Mouse (Mus musculus) left cerebral cortex, adult 18-20 months (tissue): ENCODE measurements at regions not wholly inside any gene's neighbourhood (a gene's known extent, or its start where the extent isn't known, plus 50 kb on each side); places are given as distances from the start of the nearest gene placed in this dataset.

Source experiments
- DNase-seq, 2 experiments: peaks; one replicate each; pipeline ENCODE4 v3.0.0; 2021 to 2022; ENCODE audit warnings: low spot score in 2 of 2, mixed read lengths in 1 of 2

- no peak for DNase-seq
Measured at GRCm38 (mm10) chr15:56604266-56604665, 873.2 kb downstream of the Slc22a22 start.

GRCm38 (mm10) chr15:56592656-56593055 is 884.8 kb downstream of the Slc22a22 start:
- no peak for DNase-seq

GRCm38 (mm10) chr15:56580745-56581515 is 896.5 kb downstream of the Slc22a22 start:
- DNase-seq, result no peak

GRCm38 (mm10) chr15:56563192-56563591 is 914.2 kb downstream of the Slc22a22 start:
- no peak for DNase-seq

DNA sequence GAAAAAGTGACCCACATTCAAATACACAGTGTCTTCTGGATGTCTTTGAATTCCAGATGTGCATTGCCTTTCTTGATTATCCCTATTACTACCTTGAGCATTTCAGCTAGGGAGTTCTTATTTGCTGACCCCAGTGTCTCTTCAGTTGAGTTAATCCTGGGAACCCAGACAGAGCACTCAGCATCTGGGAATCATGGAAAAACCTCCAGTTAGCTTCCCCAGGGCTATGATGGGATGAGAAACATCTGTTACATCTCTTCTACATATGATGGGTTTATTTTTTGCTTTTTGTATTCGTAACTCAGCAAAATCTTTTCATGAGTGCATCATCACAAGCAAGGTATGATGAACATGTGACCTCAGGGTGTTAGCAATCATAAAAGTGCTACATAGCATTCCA is 914.6 kb downstream of the Slc22a22 start:
- no peak for DNase-seq

- no peak for DNase-seq
Measured at GRCm38 (mm10) chr15:56562143-56562542, 915.3 kb downstream of the Slc22a22 start.

DNA sequence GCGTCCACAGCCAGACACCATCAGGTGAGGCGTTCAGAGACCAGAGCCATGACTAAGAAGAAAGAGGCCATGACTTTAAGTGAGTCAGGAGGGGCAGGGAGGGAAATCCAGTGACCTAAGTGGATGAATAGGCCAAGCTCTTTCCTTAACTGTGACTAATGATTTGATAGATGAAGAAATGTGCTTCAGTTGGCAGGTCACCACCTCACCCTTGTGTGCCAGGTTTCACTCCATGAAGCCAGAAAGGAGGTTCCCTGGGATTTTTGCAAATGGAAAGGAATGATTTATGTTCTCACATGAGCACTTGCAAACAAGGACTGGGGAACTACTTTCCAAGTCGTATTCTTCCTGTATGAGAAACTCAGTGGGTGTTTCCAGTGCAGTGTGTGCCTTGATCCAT is 923.0 kb downstream of the Slc22a22 start:
- DNase-seq, result no peak

GRCm38 (mm10) chr15:56553851-56554250 is 923.6 kb downstream of the Slc22a22 start:
- DNase-seq, result no peak

GRCm38 (mm10) chr15:56531529-56531928 is 945.9 kb downstream of the Slc22a22 start:
- no peak for DNase-seq

- no peak for DNase-seq
Measured at GRCm38 (mm10) chr15:56518379-56518778, 959.0 kb downstream of the Slc22a22 start.

DNA sequence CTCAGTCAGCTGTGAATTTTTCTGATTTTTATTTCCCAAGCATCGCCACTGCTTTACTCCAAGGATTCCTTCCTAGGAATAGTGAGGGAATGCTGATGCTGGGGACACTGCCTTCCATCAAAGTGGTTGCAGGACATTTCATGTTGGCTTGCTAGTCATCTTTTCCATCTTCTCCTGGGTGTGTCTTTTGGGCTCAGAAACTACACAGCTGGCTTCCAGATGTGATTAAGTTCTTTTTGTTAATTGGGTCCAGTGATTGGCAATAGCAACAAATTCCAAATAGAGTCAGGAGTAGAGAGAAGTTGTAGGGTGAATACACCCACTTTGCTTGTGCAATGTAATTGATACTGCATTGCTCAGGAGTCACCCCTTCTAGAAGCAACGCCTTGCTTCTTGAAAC is 961.3 kb downstream of the Slc22a22 start:
- DNase-seq, result no peak

GRCm38 (mm10) chr15:56498774-56499173 is 978.7 kb downstream of the Slc22a22 start:
- DNase-seq, result no peak

DNA sequence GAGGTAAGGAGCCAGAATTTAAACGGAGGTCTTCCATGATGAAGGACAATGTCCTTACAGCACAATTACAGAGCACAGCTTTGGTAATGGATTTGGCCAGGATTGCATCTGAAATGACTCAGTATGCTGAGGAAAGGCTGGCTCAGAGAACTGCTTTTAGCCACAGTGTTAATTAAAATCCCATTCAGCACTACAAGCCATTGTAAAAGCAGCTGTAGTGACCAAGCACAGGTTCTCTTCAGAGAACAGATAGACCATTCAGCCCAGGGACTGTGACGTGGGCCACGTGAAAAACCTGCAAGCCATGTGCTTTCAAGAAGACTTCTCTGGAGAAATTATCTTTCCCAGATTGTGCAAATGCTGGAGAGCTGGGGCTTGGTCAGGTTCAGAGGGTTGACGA is 979.7 kb downstream of the Slc22a22 start:
- no peak for DNase-seq

DNA sequence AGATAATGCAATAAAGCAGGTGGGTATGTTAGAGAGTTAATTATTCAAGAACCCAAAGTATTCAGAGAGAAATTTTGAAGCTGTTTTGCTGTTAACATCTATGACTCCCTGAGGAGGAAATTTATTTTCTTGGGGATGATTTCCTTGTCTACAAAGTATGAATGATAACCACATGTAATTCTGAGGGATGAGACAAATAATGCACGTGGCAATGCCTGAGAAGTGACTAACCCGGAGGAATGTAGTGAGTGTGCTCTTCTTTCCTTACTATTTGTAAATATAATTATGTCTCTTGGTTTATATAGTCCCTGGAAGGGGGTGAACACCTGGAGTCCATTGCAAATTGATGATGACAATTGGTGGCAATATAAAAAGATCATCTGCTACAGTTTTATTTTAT is 981.1 kb downstream of the Slc22a22 start:
- DNase-seq, result no peak

DNA sequence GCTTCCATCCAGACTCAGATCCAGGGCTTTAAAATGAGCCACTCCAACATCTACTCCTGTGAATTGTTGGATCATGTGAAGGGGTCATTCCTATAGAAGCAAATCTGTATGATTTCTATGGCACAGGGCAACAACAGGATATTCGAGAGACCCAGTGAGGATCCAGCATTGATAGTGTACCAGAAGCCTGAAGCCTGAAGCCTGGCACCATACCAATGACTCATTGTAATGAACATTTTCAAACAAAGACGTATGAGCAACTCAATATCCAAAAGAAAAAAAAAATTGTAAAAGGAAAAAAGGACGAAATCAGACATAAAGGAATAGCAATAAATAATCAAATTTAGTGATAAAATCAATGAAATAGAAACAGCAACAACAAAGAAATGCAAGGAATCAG is 991.5 kb downstream of the Slc22a22 start:
- DNase-seq, result no peak

DNA sequence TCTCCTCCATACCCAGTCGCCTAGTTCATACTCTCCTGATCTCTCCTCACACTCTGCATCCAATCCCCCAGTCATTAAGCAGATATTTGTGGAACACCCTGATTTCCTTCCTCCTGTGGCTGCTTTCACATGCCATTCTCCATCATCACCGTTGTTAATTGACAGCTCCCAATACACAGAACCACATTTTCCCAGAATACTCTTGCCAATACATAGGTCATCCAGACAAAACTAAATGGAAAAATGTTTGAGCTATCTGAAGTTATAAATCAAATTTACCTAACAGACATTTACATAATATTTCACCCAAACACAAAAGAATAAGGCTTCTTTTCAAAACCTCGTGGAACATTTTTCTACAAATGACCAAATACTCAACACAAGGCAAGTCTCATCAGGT is 992.7 kb downstream of the Slc22a22 start:
- no peak for DNase-seq

GRCm38 (mm10) chr15:56479682-56480081 is 997.7 kb downstream of the Slc22a22 start:
- DNase-seq, result no peak

DNA sequence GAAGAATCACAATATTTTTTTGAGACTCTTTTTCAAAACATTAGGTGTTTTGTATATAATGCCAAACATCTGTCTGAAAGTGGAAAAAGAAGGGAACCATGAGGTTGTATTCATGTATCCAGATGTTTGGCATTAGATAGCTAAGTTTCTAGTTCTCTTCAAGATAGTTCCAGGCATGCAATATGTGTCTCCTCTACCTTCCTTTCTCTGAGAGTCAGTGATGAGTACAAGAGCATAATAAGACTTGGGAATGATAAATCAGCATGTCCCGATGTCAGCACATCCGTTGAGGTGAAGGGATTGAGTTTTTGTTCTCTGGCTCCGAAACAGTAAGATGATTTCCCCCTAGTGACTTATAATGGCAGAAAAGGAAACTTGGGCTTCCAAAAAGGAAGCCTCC is 998.4 kb downstream of the Slc22a22 start:
- no peak for DNase-seq

- no peak for DNase-seq
Measured at GRCm38 (mm10) chr15:56473679-56474078, 1003.7 kb downstream of the Slc22a22 start.

DNA sequence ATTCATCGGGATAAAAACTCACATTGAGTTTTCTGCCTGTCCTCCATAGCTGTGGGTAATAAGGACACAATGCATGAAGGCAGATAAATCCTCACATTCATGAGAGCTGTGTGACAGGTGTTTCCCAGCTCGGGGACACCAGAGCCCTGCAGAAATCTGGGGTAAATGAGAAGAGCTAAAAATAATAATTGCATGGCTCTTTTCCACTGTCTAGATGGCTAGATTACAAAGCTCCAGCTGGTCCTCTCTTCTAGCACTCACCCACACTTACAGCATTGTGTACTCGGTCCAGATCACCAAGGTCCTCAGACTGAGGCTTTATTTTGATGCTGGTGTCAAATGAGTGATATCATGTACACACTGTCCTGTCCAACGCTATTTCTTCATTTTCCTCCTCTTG is 1025.5 kb downstream of the Slc22a22 start:
- peak in 1 of 2 experiments; percentile 1 for DNase-seq

- no peak for DNase-seq
Measured at GRCm38 (mm10) chr15:56448015-56448645, 1029.3 kb downstream of the Slc22a22 start.

DNA sequence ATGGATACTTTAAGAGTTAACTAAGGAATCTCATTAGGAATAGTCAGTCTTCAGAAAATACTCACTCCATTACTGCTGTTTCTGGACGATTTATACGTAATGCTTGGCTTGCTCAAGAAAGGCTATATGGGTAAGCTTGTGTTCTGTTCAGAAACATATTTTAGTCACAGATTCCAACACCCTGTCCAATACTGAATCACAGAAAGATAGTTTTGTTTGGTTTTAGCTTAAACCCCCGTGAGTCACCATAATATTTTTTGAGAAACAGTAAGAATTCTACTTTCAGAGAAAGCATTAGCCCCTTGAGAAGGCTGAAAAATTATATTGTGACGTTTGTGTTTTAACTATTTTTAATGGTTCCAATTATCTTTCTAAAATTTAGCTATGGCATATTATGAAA is 1037.3 kb downstream of the Slc22a22 start:
- no peak for DNase-seq

- DNase-seq, result no peak
Measured at GRCm38 (mm10) chr15:56438370-56438769, 1039.1 kb downstream of the Slc22a22 start.
